Mouse (Mus musculus) gastrocnemius, postnatal 10 days (tissue): ENCODE measurements around the gene Duxf3. TPM values are rescaled to one million over a fixed set of nuclear protein-coding genes. Genes with fewer than 3 reads are reported as not detected.
"Not testable (repeated sequence)": the region's sequence is repeated elsewhere in the genome, so short reads cannot be mapped to it uniquely, and the experiment has no call there.

Source experiments
- DNase-seq: peaks from one replicate; pipeline ENCODE4 v3.0.0; 2021; ENCODE audit warnings: mixed read lengths
- long read RNA-seq, 2 experiments: library from polyadenylated mRNA; stranded (forward); transcript quantifications; one replicate each; pipeline ENCODE4 v2.0.0; 2021
- total RNA-seq, 2 experiments: library from RNA; stranded (reverse); gene quantifications; 2 replicates each; pipeline ENCODE4 v1.2.3; 2021

Gene Duxf3
- total RNA-seq, result not detected
- long read RNA-seq, experiment 1, result 0 reads
- long read RNA-seq, experiment 2, result 0 reads

DNA sequence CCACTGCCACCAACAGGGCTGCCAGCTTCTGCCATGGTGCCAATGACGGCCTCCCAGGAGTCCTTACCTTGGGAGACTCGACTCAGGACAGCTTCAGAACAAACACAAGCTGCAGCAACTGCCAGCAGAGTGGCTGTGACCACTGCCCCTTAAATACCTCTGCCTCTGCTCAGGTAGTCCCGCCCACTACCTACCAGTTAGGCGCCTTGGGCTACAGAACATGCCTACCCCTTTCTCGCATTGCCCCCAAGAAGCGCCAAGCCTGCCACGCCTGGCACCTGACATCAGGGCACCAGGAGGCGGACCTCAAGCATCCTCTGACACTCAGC, at the start of gene Duxf3:
Duxf3 (minus strand) TSS at position 35 of the 329 bp plus-strand sequence.
- DNase-seq, result peak; percentile 26

DNA sequence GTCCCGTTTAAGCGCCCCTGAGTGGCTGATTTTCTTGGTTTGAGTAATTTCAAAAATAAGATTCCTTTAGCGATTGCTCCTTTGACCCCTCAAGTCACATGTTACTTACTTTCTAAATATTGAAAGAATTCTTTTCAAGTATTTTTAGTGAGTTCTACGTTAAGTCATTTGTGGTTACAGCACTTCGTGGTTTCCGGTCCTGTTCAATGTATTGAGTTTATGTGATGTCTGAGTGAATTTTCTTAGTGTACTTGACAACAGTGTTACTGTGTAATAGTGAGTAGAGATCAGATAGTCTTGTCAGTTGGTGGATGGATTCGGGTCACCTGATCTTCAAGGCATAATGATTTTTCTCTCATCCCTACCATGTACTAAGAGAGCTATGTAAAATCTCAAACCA, 49.8 kb upstream of the Duxf3 start:
- DNase-seq, result no peak

DNA sequence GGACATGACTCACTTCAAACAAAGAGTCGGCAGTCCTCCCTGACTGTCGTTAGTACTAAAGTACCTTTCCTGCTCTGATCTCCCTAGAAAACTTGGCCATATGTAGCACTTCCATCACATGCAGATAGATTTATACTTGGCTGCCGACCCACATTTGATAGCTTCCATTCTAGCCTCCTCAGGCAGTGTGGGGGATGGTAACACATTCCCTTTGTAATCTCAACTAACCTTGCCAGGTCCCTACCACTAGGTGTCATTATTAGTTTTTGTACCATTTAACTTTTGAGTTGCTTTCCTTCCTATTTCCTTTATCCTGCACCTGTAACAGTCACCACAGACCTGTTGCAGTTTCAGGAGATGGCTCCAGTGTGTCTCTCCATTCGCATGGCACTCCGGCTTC, 26.0 kb upstream of the Duxf3 start:
- no peak for DNase-seq

DNA sequence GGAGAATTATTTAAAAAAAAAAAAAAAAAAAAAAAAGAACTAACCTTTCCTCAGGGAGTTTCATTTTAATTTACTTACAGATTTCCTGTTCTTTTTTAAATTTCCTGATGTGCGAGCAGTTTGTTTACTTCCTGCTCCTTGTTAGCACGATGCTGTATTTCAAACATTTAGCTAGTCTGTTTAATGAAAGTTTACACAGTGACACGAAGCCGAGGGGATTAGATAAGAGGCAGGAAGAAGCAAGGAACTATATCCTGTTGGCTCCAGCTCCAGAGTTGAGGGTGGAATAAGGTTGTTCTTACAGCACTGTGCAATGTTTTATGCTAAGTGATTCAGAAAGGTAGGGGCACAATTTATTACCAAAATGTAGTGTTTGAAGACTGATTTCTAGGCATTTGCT, 23.5 kb upstream of the Duxf3 start:
- no peak for DNase-seq

DNA sequence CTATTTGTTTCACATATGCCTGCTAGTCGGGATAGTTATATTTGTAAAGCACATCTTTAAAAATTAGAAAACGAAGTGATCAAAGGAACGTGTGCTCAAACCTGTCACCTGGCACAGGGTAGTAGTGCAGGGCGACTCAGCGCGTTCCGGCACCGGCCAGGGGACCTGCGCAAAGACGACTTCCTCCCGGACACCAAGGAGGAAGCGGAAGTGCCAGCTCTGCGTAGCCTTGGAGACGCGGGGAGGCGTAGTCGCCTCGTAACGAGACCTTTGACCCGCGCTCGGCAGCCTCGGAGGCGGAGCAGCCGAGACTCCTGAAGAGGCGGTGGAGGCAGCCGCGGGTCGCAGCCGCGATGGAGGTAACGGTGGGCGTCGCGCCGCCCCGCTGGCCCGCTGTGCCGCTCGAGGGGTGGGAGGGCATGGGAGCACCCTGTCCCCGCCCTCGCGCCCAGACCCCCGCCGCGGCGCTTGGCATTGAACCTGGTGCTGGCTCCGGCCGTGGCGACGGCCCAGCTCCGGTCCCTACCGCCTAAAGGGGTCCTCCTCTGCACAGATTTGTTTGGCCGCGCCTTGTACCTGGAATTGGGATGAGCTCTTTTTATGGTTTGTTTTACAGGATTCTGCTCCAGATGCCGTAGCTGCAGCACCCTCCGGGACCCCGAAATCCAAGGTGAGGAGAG, 22.9 kb upstream of the Duxf3 start, which contains the start of gene Gcc2:
Gcc2 (plus strand) TSS at position 285 of the 680 bp plus-strand sequence.
- peak; percentile 89 for DNase-seq

- no peak for DNase-seq
Observed at GRCm38 (mm10) chr10:58254635-58255175, 22.2 kb upstream of the Duxf3 start.

DNA sequence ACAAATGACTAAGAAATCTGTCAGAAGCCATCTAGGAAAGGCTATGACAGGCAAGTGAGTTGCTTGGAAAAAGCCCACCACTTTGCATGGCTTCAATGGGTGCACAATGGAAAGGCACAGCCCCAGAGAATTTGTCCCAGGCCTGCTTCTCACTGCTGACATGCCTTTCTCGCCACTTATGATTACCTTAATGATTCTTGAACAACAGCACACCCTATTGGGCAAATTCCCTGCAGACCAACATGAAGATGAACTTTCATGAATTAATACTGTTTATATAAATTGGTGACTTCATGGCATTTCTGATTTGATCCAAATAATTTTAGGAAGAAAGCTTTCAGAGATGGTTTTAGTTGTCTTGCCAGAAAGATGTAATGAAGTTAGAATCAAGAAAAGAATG, 17.1 kb upstream of the Duxf3 start:
- DNase-seq, result no peak

GRCm38 (mm10) chr10:58238984-58239740, 6.7 kb upstream of the Duxf3 start:
- peak; percentile 56 for DNase-seq

GRCm38 (mm10) chr10:58236613-58237012, 4.1 kb upstream of the Duxf3 start, which contains the start of gene Gm4981:
TSS of gene Gm4981 (minus strand) at chr10:58236701.
- DNase-seq, result no peak

DNA sequence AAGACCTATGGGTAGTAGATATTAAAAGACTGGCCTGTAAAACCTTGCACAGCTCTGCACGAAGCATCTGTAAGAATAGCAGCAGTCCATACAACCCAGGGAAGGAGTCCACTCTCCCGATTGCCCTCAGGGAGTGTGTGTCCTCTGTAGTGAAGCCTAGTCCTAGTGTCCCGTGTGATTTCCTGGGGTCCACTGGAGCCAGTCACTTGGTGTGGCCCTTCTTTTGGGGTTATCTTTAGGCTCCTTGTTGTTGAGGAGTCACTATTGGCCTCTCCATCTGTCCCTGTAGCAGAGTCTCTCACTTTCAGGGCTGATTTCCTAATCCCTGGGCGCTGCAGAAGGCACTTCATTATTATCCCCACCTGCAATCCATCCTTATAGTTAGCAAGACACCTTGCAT, 2.5 kb upstream of the Duxf3 start:
- DNase-seq, result not testable (repeated sequence)

DNA sequence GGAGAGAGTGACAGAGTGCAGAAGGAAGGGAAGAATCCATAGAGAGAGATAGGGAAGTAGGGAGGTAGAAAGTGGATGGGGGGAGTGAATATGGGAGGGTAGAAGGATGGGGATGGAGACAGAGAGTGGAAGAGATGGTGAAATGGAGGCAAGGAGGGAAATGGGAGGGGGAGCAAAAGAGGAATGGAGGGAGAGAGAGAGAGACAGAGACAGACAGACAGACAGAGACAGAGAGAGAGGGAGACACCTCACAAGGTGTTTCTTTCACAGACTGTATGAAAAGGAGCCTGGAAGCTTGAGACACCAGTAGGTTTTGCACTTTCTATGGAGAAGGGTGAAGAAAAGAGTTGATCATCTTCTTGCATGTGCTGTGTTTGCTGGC, 1.3 kb upstream of the Duxf3 start:
- not testable (repeated sequence) for DNase-seq

- DNase-seq, result peak; percentile 30
Observed at GRCm38 (mm10) chr10:58233054-58233739, 722 bp upstream of the Duxf3 start.

GRCm38 (mm10) chr10:58231779-58232640, 465 bp downstream of the Duxf3 start:
- DNase-seq, result peak; percentile 83

GRCm38 (mm10) chr10:58231088-58231487, 1.4 kb downstream of the Duxf3 start:
- peak; percentile 54 for DNase-seq

GRCm38 (mm10) chr10:58230021-58230420, 2.5 kb downstream of the Duxf3 start:
- not testable (repeated sequence) for DNase-seq

GRCm38 (mm10) chr10:58227798-58228197, 4.7 kb downstream of the Duxf3 start:
- DNase-seq, result not testable (repeated sequence)

GRCm38 (mm10) chr10:58226357-58226756, 6.1 kb downstream of the Duxf3 start:
- not testable (repeated sequence) for DNase-seq

GRCm38 (mm10) chr10:58224827-58225785, 7.4 kb downstream of the Duxf3 start, which contains the start of gene AW822073:
TSS of gene AW822073 (minus strand) at chr10:58224930.
- peak; percentile 53 for DNase-seq

GRCm38 (mm10) chr10:58223972-58224805, 8.3 kb downstream of the Duxf3 start:
- DNase-seq, result peak; percentile 79
